Mouse (Mus musculus) NIH3T3 (cell line): ENCODE measurements around the gene Twnk.
A peak's percentile ranks its signal among the peaks of the same experiment; 100 is the strongest.

Experiments
- DNase-seq: peaks from one replicate; pipeline ENCODE4 v3.0.0-alpha.2; 2012; ENCODE audit warnings: low read depth

Twnk gene

DNA sequence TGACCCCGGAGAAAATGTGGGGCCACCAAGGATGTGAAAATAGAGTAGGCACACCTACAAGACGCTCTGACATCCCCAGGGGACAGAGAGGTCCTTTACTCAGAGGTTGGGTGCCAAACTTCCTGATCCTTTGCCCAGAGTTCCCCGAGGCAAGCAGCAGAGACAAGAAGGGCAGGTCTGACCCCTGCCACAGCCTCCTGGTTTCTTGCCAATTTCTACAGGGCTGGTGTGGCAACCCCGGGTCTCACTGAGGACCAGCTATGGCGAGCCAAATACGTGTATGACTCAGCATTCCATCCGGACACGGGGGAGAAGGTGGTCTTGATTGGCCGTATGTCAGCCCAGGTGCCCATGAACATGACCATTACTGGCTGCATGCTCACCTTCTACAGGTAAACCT, 44.1 kb downstream of the Twnk start:
- no peak for DNase-seq

DNA sequence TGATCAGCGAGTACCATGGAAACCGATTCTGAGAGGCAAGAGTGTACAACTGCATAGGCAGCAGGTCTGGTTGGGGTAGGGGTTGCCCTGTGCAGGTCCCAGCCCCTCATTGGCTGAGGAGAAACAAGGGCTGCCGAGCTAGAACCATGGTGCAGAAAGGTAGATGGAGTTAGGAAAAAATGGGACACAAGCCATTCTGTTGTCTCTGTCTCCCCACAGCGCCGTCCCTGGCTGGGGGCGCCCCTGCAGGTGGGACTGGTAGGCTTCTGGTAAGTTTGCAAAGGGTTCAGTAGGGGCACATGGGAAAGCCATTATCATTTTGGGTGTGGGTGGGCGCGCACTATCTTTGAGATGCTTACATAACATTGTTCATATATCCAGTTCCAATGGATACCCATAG, 48.0 kb downstream of the Twnk start:
- DNase-seq, result no peak

DNA sequence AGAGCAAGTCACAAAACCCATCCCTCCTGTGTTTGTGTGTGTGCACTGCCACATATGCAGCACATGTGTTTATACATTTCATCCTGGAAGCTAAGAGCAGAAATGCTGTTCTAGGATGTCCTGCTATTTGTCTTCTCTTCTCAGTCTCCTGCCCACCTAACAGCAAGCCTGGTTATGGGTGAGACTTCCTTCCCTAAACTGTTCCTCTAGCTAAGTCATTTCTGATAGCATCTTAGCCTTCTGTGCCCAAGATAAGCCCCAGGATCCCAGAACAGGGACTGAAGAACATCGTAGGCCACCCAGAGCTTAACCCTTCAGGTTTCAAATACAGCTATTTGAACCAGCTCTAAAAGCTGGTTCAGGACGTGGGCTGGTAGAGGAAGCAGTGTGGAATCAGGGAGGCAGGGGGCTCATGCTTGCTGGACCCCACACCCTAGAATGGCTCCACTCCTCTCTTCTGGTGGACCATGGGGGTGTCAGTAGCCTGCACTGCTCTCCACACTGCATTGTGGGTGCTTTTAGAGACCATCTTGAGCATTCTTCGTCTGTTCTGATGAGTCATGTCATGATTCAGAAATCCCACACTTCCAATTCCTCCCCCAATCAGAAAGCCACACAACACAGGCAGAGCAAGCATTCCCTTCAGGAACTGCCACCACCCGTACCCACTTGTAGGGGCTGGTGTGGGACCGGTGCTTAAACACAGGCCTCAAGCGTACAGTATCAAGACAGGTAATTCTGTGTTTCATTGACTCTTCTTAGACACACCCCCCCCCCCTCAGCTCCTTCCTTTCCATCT, 49.6 kb downstream of the Twnk start:
- DNase-seq, result peak; percentile 86

DNA sequence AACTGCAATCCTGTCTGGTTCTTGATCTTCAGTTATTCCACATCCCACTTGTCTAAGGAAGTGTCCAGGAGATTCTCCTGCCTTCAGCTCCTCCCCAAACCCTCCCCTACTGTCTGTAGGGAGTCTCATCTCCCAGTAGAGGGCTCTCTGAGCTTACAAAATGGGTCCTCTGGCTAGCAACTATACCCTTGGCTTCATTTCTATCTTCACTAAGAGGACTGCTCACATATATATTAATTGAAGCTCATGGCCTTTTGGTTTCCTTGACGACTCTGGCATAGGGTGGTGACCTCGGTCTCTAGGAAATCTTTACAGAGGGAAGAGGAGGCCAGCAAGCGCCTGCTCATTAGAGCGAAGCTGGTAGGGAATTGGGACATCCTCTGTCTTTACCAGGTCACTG, 50.9 kb downstream of the Twnk start:
- peak; percentile 87 for DNase-seq

DNA sequence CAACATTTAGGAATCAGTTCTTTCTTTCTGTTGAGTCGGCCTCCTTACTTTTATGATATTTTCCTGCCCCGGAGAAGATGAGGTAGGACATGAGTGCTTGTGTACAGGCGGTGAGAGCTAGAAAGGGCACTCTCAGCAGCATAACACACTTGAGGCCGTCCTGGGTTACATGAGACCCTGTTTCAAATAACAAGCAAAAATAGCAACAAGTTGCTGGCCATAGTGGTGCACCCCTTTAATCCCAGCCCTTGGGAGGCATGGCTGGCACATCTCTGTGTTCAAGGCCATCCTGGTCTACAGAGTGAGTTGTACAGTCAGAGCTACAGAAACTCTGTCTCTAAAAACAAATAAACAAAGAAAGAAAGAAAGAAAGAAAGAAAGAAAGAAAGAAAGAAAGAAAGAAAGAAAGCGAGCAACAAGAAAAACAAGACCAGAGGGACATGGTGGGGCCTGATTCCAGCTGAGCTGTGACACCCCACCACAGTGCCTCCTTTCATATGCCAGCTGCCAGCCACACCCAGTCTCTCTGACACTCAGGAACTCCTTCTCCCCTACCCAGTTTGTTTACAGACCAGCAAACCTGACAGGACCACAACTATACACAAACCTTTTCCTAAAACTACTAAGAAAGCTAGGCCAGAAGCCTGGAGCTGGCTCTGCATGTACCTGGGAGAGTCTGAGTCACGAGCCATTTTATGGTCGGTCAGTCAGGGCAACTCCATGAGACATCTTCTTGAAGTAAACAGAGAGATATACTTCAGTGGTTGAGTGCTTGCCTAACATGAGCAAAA, 51.6 kb downstream of the Twnk start:
- peak; percentile 62 for DNase-seq

DNA sequence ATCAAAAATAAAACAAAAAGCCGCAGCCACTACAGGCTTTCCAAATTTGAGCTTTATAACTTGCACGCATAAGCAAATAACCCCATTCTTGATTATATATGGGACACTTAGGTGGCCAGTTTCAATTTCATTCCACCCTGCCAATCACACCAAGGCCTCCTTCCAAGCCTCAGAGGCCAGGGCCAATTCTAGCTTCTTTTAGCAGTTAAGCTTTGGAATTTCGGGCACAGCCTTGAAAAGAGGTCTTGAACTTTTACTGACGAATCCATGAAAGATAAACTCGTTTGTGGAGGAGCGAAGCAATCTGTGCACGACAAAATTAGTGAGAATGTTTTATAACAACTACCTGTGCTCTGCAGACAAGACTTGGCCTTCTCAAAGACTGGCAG, 52.3 kb downstream of the Twnk start:
- DNase-seq, result no peak

DNA sequence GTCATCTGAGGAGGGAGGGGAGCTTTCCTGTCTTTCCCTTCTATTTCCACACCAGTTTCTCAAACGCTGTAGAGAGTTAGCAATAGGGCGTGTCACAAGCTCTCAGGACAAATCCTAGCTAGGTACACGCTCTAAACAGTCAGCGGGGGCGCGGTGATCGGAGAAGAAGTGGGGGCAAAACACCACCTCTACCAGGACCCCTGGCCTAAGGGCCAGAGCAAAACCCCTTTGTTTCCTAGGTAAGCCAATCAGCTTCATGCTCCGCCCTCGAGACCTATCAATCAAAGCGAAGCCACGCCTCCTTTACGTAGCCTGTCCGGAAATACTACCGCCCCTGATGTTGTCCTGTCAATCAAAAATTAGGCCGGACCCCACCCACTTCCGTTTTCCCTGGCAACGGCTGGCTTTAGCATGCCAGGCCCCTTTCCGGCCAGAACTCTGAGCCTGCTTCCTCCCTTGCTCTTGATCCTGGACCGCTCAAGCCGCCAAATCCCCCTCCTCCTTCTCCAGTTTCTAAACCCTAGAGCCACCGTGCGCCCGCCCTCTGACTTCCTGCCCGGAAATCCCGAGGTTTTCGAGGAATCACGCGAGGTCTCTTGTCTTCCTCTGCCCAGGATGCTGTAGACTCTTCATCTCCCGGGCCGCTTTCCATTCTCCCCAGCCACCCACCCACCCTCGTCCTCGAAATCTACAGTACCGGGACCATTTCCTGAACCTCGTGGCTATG, 52.8 kb downstream of the Twnk start:
- peak; percentile 99 for DNase-seq

DNA sequence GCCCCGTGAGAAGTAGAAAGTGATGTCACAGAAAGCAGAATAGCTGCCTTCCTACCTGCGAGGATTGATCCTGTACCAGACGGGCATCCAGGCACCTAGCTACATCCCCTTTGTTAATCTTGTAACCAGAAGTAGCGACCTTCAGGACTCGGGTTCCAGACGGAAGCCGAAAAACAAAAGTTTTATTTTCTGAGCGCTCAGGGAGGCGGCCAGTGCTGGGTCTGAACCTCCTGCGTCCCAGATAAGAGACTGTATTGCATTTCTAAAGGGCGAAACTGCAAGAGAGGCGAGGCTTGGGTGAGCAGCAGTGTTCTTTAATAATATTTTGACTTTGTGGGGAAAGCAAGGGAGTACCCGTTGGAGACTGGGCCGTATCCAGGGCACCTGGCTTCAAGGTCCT, 53.4 kb downstream of the Twnk start:
- no peak for DNase-seq
